In genomic region chrX:166477393-166477792, GRCm38 (mm10) we compare ENCODE assay signal across 11 mouse cellular contexts. TPM values are rescaled to one million over a fixed set of nuclear protein-coding genes. Genes with fewer than 3 reads are reported as not detected.
DNase-seq lines count a peak whose midpoint lies in the region; ATAC-seq and TF ChIP-seq lines count a peak whose summit lies in the region.
"Had no signal": no experiment of that assay in that cellular context is flagged by ENCODE, and none has a peak within 500 bp of the region (broad histone marks: within the 10 kb centered on the region; RNA-seq: fewer than 3 reads in every experiment).

No protein-coding gene starts in this region.

- H3K4me1 ChIP-seq in limb, embryonic 11.5 days (ENCODE audit: control insufficient read depth, insufficient read depth, low read length), result no peaks in the 10 kb centered on the region
- no peaks in the 10 kb centered on the region for H3K4me1 ChIP-seq in limb, embryonic 10.5 days
- no peaks in the 10 kb centered on the region for H3K4me1 ChIP-seq in intestine, embryonic 16.5 days (ENCODE audit: control insufficient read depth, insufficient read depth, low read length)
- no peaks in the 10 kb centered on the region for H3K4me1 ChIP-seq in midbrain, postnatal 0 days (ENCODE audit: insufficient read depth, low read length)

- H3K4me2 ChIP-seq in limb, embryonic 11.5 days (ENCODE audit: low read depth, severe bottlenecking), result peak overlapping the region; percentile 15; the same call in 1 of the 2 replicates
- peak overlapping the region; percentile 44 for H3K4me2 ChIP-seq in intestine, embryonic 16.5 days (ENCODE audit: low read depth, low read length)
- H3K4me2 ChIP-seq in midbrain, postnatal 0 days (ENCODE audit: low read depth, low read length, poor library complexity, severe bottlenecking), result peak overlapping the region; percentile 57

- 82% methylated on average over 6 of the region's 6 CpGs for WGBS in limb, embryonic 11.5 days
- 77% methylated on average over 6 of the region's 6 CpGs for WGBS in limb, embryonic 10.5 days
- WGBS in intestine, embryonic 16.5 days, result 61% methylated on average over 6 of the region's 6 CpGs
- WGBS in midbrain, postnatal 0 days, result 65% methylated on average over 6 of the region's 6 CpGs

- H3K9me3 ChIP-seq in limb, embryonic 11.5 days (ENCODE audit: control insufficient read depth, low read length), result no peaks in the 10 kb centered on the region
- H3K9me3 ChIP-seq in limb, embryonic 10.5 days (replicated peaks), result no peaks in the 10 kb centered on the region
- no peaks in the 10 kb centered on the region for H3K9me3 ChIP-seq in intestine, embryonic 16.5 days (ENCODE audit: control insufficient read depth, low read length)
- H3K9me3 ChIP-seq in midbrain, postnatal 0 days (ENCODE audit: low read length), result no peaks in the 10 kb centered on the region

- no peak overlapping the region for H3K4me3 ChIP-seq in limb, embryonic 11.5 days (ENCODE audit: low read depth, low read length)
- no peak overlapping the region for H3K4me3 ChIP-seq in limb, embryonic 10.5 days
- H3K4me3 ChIP-seq in intestine, embryonic 16.5 days (ENCODE audit: low read length), result no peak overlapping the region
- no peak overlapping the region for H3K4me3 ChIP-seq in midbrain, postnatal 0 days (ENCODE audit: low read depth, low read length)

- H3K27me3 ChIP-seq in limb, embryonic 11.5 days (ENCODE audit: control insufficient read depth, insufficient read depth, low read length), result 0 out of 2 replicates have a peak, but pooled peaks cover 2% of the 10 kb centered on the region
- peaks cover 88% of the 10 kb centered on the region for H3K27me3 ChIP-seq in limb, embryonic 10.5 days (ENCODE audit: low read depth, poor library complexity, severe bottlenecking)
- H3K27me3 ChIP-seq in intestine, embryonic 16.5 days (replicated peaks; ENCODE audit: control insufficient read depth, insufficient read depth, low read length), result no peaks in the 10 kb centered on the region
- no peaks in the 10 kb centered on the region for H3K27me3 ChIP-seq in midbrain, postnatal 0 days (ENCODE audit: insufficient read depth, low read length)

- ATAC-seq in limb, embryonic 11.5 days (ENCODE audit: insufficient number of reproducible peaks, low FRiP score, low TSS enrichment, low read depth), result no peak
- ATAC-seq in intestine, embryonic 16.5 days, result no peak
- ATAC-seq in midbrain, postnatal 0 days (ENCODE audit: low FRiP score), result no peak

- H3K9ac ChIP-seq in limb, embryonic 11.5 days (ENCODE audit: low read length), result no peak overlapping the region
- no peak overlapping the region; the same call in 1 of the 2 replicates for H3K9ac ChIP-seq in intestine, embryonic 16.5 days (ENCODE audit: low read depth, low read length)
- no peak overlapping the region for H3K9ac ChIP-seq in midbrain, postnatal 0 days (replicated peaks; ENCODE audit: low read length, poor library complexity, severe bottlenecking)

- peak; percentile 24 for DNase-seq in adrenal gland, adult 2 months
- no peak for DNase-seq in adrenal gland, postnatal 36 days
- DNase-seq in limb, embryonic 11.5 days (ENCODE audit: low spot score), result no peak
- DNase-seq in limb, embryonic 10.5 days (ENCODE audit: low spot score), result no peak
- DNase-seq in midbrain, postnatal 0 days (ENCODE audit: low spot score), result no peak
- no peak for DNase-seq in thymus, adult 18-20 months
- DNase-seq in cerebellum, adult 11-12 months, result no peak
- DNase-seq: cerebellum, adult 8-10 months; layer of hippocampus, adult 9-11 months; thymus, postnatal 25 days had no signal

- no peak overlapping the region for H3K27ac ChIP-seq in limb, embryonic 11.5 days (replicated peaks; ENCODE audit: low read depth, low read length)
- H3K27ac ChIP-seq in limb, embryonic 10.5 days, result no peak overlapping the region
- no peak overlapping the region for H3K27ac ChIP-seq in intestine, embryonic 16.5 days (ENCODE audit: low read length)
- H3K27ac ChIP-seq in midbrain, postnatal 0 days (ENCODE audit: low read depth, low read length), result no peak overlapping the region

- no peaks in the 10 kb centered on the region; the same call in 1 of the 2 replicates for H3K36me3 ChIP-seq in limb, embryonic 11.5 days (ENCODE audit: control insufficient read depth, insufficient read depth, low read length)
- H3K36me3 ChIP-seq in limb, embryonic 10.5 days, result peaks cover 17% of the 10 kb centered on the region
- H3K36me3 ChIP-seq in intestine, embryonic 16.5 days (ENCODE audit: control insufficient read depth, insufficient read depth, low read length), result no peaks in the 10 kb centered on the region
- H3K36me3 ChIP-seq in midbrain, postnatal 0 days (ENCODE audit: insufficient read depth, low read length), result no peaks in the 10 kb centered on the region

- no peak for TF ChIP-seq CTCF in midbrain, postnatal 0 days (IDR thresholded peaks at IDR 0.05)

RNA-seq across cellular contexts. Expression of gene Rab9, which starts 2.3 kb away (rescaled TPM):
- 10 to 100 TPM; 47.3 to 49.9 TPM for total RNA-seq in adrenal gland, adult 2 months (2021)
- polyA plus RNA-seq in adrenal gland, adult 2 months (2012; rRNA removed), result 1.7 and 1.8 TPM in 2 replicates
- 10 to 100 TPM; 46.2 to 54.3 TPM for total RNA-seq in adrenal gland, postnatal 36 days (2021)
- 52.6 and 56.8 TPM in 2 replicates for polyA plus RNA-seq in limb, embryonic 11.5 days (2014; fragmentation: Nextera tagmentation; extraction: Ambion mirVana)
- 39.9 and 42.7 TPM in 2 replicates for polyA plus RNA-seq in limb, embryonic 10.5 days (2016; fragmentation: Nextera tagmentation; extraction: Ambion mirVana)
- polyA plus RNA-seq in intestine, embryonic 16.5 days (2015; fragmentation: Nextera tagmentation; extraction: Ambion mirVana), result 65.4 and 65.9 TPM in 2 replicates
- total RNA-seq in midbrain, postnatal 0 days (2014; rRNA removed), result 40.3 and 41.4 TPM in 2 replicates
- 54.6 and 56.7 TPM in 2 replicates for polyA plus RNA-seq in midbrain, postnatal 0 days (2015; fragmentation: Nextera tagmentation; extraction: Ambion mirVana)

RNA-seq across cellular contexts. Expression of gene Ofd1, which starts 36.9 kb away (rescaled TPM):
- 1 to 10 TPM; 6.1 to 6.3 TPM for total RNA-seq in adrenal gland, adult 2 months (2021)
- polyA plus RNA-seq in adrenal gland, adult 2 months (2012; rRNA removed), result 0.37 and 0.59 TPM in 2 replicates
- 1 to 10 TPM; 4.5 to 7.8 TPM for total RNA-seq in adrenal gland, postnatal 36 days (2021)
- 9.2 and 9.3 TPM in 2 replicates for polyA plus RNA-seq in limb, embryonic 11.5 days (2014; fragmentation: Nextera tagmentation; extraction: Ambion mirVana)
- 6.7 and 8.6 TPM in 2 replicates for polyA plus RNA-seq in limb, embryonic 10.5 days (2016; fragmentation: Nextera tagmentation; extraction: Ambion mirVana)
- polyA plus RNA-seq in intestine, embryonic 16.5 days (2015; fragmentation: Nextera tagmentation; extraction: Ambion mirVana), result 4.3 and 4.5 TPM in 2 replicates
- total RNA-seq in midbrain, postnatal 0 days (2014; rRNA removed), result 5.3 and 8.0 TPM in 2 replicates
- polyA plus RNA-seq in midbrain, postnatal 0 days (2015; fragmentation: Nextera tagmentation; extraction: Ambion mirVana), result 6.4 and 6.7 TPM in 2 replicates

RNA-seq across cellular contexts. Expression of gene Trappc2, which starts 37.0 kb away (rescaled TPM):
- total RNA-seq in adrenal gland, adult 2 months (2021), result 10 to 100 TPM; 14.8 to 26.1 TPM
- 0.64 and 0.93 TPM in 2 replicates for polyA plus RNA-seq in adrenal gland, adult 2 months (2012; rRNA removed)
- total RNA-seq in adrenal gland, postnatal 36 days (2021), result 10 to 100 TPM; 23.4 to 24.4 TPM
- polyA plus RNA-seq in limb, embryonic 11.5 days (2014; fragmentation: Nextera tagmentation; extraction: Ambion mirVana), result 17.1 and 17.3 TPM in 2 replicates
- polyA plus RNA-seq in limb, embryonic 10.5 days (2016; fragmentation: Nextera tagmentation; extraction: Ambion mirVana), result 15.3 and 18.9 TPM in 2 replicates
- 20.5 and 21.2 TPM in 2 replicates for polyA plus RNA-seq in intestine, embryonic 16.5 days (2015; fragmentation: Nextera tagmentation; extraction: Ambion mirVana)
- total RNA-seq in midbrain, postnatal 0 days (2014; rRNA removed), result 43.0 and 48.0 TPM in 2 replicates
- polyA plus RNA-seq in midbrain, postnatal 0 days (2015; fragmentation: Nextera tagmentation; extraction: Ambion mirVana), result 107 and 108 TPM in 2 replicates

RNA-seq across cellular contexts. Expression of gene Tceanc, which starts 41.0 kb away (rescaled TPM):
- 1 to 10 TPM; 2.9 to 4.7 TPM for total RNA-seq in adrenal gland, adult 2 months (2021)
- polyA plus RNA-seq in adrenal gland, adult 2 months (2012; rRNA removed), result 0.84 and 1.0 TPM in 2 replicates
- 1 to 10 TPM; 2.2 to 8.8 TPM for total RNA-seq in adrenal gland, postnatal 36 days (2021)
- 11.6 and 12.7 TPM in 2 replicates for polyA plus RNA-seq in limb, embryonic 11.5 days (2014; fragmentation: Nextera tagmentation; extraction: Ambion mirVana)
- 9.4 and 13.3 TPM in 2 replicates for polyA plus RNA-seq in limb, embryonic 10.5 days (2016; fragmentation: Nextera tagmentation; extraction: Ambion mirVana)
- polyA plus RNA-seq in intestine, embryonic 16.5 days (2015; fragmentation: Nextera tagmentation; extraction: Ambion mirVana), result 4.8 and 4.9 TPM in 2 replicates
- 3.3 and 4.8 TPM in 2 replicates for total RNA-seq in midbrain, postnatal 0 days (2014; rRNA removed)
- polyA plus RNA-seq in midbrain, postnatal 0 days (2015; fragmentation: Nextera tagmentation; extraction: Ambion mirVana), result 2.6 and 3.0 TPM in 2 replicates

Comparison
In these comparisons a context has a peak if more than half of its experiments do, and no peak if none do; other contexts are left out.
1. RNA of gene Rab9, which starts 2.3 kb away (polyA plus RNA-seq): 65.4 to 65.9 TPM in intestine, embryonic 16.5 days, 52.6 to 56.8 TPM in limb, embryonic 11.5 days, 54.6 to 56.7 TPM in midbrain, postnatal 0 days and 39.9 to 42.7 TPM in limb, embryonic 10.5 days; 1.7 to 1.8 TPM in adrenal gland, adult 2 months; every median in the first group is over 10 times any median in the second.
2. Peak in every context shown above with its lines, with median percentiles within 50 percentile points of each other: H3K4me2 ChIP-seq.